Mouse (Mus musculus): Measurements from ENCODE around the gene Gm4450.
"Not testable (repeated sequence)": the region's sequence is repeated elsewhere in the genome, so short reads cannot be mapped to it uniquely, and the experiment has no call there.

DNA sequence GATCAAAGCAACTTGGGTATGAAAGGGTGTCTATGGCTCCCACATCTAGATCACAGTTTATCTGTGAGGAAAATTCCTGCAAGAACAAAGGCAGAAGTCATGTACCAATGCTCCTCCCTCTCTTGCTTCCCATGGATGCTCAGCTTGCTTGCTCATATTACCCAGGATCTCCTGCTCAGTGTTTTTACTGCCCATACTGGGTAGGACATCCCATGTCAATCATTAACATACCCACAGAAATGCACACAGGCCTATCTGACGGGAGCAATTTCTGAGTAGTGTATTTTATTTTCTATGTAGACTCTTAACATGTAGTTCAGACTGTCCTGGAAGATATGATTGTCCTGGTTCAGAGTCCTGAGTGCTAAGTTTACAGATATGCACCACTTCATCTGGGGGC, 14.1 kb upstream of the Gm4450 start:
- TF ChIP-seq POLR2A (IDR thresholded peaks at IDR 0.05; ENCODE audit: insufficient read depth, low read length); CTCF (IDR thresholded peaks at IDR 0.05; ENCODE audit: low read depth, low read length); EP300 (IDR thresholded peaks at IDR 0.05; ENCODE audit: insufficient read depth, low read depth, low read length): not testable (repeated sequence)
